Comparison of ENCODE assay signal across 15 mouse cellular contexts in the genomic region with DNA sequence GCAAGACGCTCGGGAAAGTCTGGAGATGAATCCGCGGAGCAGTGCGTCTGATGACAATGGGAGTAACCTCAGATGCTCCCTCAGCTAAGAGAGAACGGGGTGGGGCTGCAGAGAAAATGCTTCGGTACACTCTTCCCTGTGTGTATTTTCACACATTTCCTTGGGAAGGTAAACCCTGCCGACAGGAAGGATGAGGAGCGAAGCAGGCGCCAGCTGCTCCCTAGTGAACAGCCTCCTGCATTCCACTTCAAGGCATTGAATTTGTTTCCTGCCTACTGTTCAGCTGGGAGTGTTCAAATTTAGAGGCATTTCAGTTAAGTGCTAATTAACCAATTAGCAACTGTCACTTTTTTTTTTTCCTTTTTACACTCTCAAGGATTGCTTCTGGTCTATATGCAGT.
A peak's percentile ranks its signal among the peaks of the same experiment; 100 is the strongest.
DNase-seq lines count a peak whose midpoint lies in the region; ATAC-seq and TF ChIP-seq lines count a peak whose summit lies in the region.
"Had no signal": no experiment of that assay in that cellular context is flagged by ENCODE, and none has a peak within 500 bp of the region (broad histone marks: within the 10 kb centered on the region; RNA-seq: fewer than 3 reads in every experiment).

No protein-coding gene starts in this region.

- no peak overlapping the region for H3K9ac ChIP-seq in midbrain, embryonic 14.5 days (replicated peaks; ENCODE audit: low read length)
- no peak overlapping the region for H3K9ac ChIP-seq in midbrain, postnatal 0 days (replicated peaks; ENCODE audit: low read length, poor library complexity, severe bottlenecking)
- no peak overlapping the region for H3K9ac ChIP-seq in forebrain, postnatal 0 days
- H3K9ac ChIP-seq: intestine, embryonic 15.5 days; limb, embryonic 12.5 days; lung, embryonic 15.5 days had no signal

- H3K27ac ChIP-seq in cerebellum, adult 2 months (ENCODE audit: insufficient read depth, low read length): no peak overlapping the region
- no peak overlapping the region for H3K27ac ChIP-seq in midbrain, embryonic 14.5 days (replicated peaks; ENCODE audit: low read depth, low read length)
- H3K27ac ChIP-seq in midbrain, postnatal 0 days (ENCODE audit: low read depth, low read length): no peak overlapping the region
- 0 out of 2 replicates have a peak overlapping the region, but pooled peaks have one; percentile 45 for H3K27ac ChIP-seq in forebrain, postnatal 0 days (ENCODE audit: low read depth, low read length)
- H3K27ac ChIP-seq in kidney, adult 2 months (ENCODE audit: insufficient read depth, low read depth, low read length): no peak overlapping the region
- H3K27ac ChIP-seq: heart, adult 2 months; intestine, embryonic 15.5 days; limb, embryonic 12.5 days; lung, embryonic 15.5 days had no signal

- no peak overlapping the region for H3K4me2 ChIP-seq in midbrain, embryonic 14.5 days (ENCODE audit: low read length)
- no peak overlapping the region for H3K4me2 ChIP-seq in midbrain, postnatal 0 days (ENCODE audit: low read depth, low read length, poor library complexity, severe bottlenecking)
- H3K4me2 ChIP-seq in forebrain, postnatal 0 days (ENCODE audit: low read depth): peak overlapping the region; percentile 23; the same call in 1 of the 2 replicates
- H3K4me2 ChIP-seq: intestine, embryonic 15.5 days; limb, embryonic 12.5 days; lung, embryonic 15.5 days had no signal

- TF ChIP-seq POLR2A in cerebellum, adult 2 months (IDR thresholded peaks at IDR 0.05; ENCODE audit: borderline replicate concordance, insufficient read depth, low read length): no peak
- no peak for TF ChIP-seq POLR2A in kidney, adult 2 months (IDR thresholded peaks at IDR 0.05; ENCODE audit: low read depth, low read length)

- no peaks in the 10 kb centered on the region for H3K27me3 ChIP-seq in cerebellum, adult 2 months (ENCODE audit: control insufficient read depth, insufficient read depth, low read length)
- no peaks in the 10 kb centered on the region for H3K27me3 ChIP-seq in midbrain, embryonic 14.5 days (ENCODE audit: control insufficient read depth, insufficient read depth, low read length)
- no peaks in the 10 kb centered on the region for H3K27me3 ChIP-seq in midbrain, postnatal 0 days (ENCODE audit: insufficient read depth, low read length)
- no peaks in the 10 kb centered on the region for H3K27me3 ChIP-seq in forebrain, postnatal 0 days (ENCODE audit: insufficient read depth, low read length)
- H3K27me3 ChIP-seq in kidney, adult 2 months (replicated peaks; ENCODE audit: control insufficient read depth, insufficient read depth, low read length): peaks cover 2% of the 10 kb centered on the region; the same call in 1 of the 2 replicates
- H3K27me3 ChIP-seq: lung, embryonic 15.5 days had no signal

- no peak overlapping the region for H3K4me3 ChIP-seq in cerebellum, adult 2 months (replicated peaks; ENCODE audit: insufficient read depth, low read depth, low read length)
- no peak overlapping the region for H3K4me3 ChIP-seq in midbrain, embryonic 14.5 days (replicated peaks; ENCODE audit: low read depth, low read length)
- H3K4me3 ChIP-seq in midbrain, postnatal 0 days (ENCODE audit: low read depth, low read length): no peak overlapping the region
- no peak overlapping the region for H3K4me3 ChIP-seq in forebrain, postnatal 0 days (ENCODE audit: low read depth, low read length)
- H3K4me3 ChIP-seq in kidney, adult 2 months (ENCODE audit: insufficient read depth, low read depth, low read length): no peak overlapping the region
- H3K4me3 ChIP-seq: heart, adult 2 months; intestine, embryonic 15.5 days; limb, embryonic 12.5 days; lung, embryonic 15.5 days; myocyte had no signal

- H3K36me3 ChIP-seq in midbrain, embryonic 14.5 days (ENCODE audit: control insufficient read depth, insufficient read depth, low read length): no peaks in the 10 kb centered on the region
- no peaks in the 10 kb centered on the region for H3K36me3 ChIP-seq in midbrain, postnatal 0 days (ENCODE audit: insufficient read depth, low read length)
- no peaks in the 10 kb centered on the region for H3K36me3 ChIP-seq in forebrain, postnatal 0 days (ENCODE audit: insufficient read depth)
- H3K36me3 ChIP-seq in kidney, adult 2 months (ENCODE audit: control insufficient read depth, insufficient read depth, low read length): no peaks in the 10 kb centered on the region
- H3K36me3 ChIP-seq: intestine, embryonic 15.5 days; limb, embryonic 12.5 days; lung, embryonic 15.5 days had no signal

- peaks cover 5% of the 10 kb centered on the region; the same call in 1 of the 2 replicates for H3K4me1 ChIP-seq in cerebellum, adult 2 months (ENCODE audit: control insufficient read depth, insufficient read depth, low read length)
- H3K4me1 ChIP-seq in midbrain, embryonic 14.5 days (ENCODE audit: control insufficient read depth, insufficient read depth, low read length): 0 out of 2 replicates have a peak, but pooled peaks cover 10% of the 10 kb centered on the region
- no peaks in the 10 kb centered on the region; the same call in 1 of the 2 replicates for H3K4me1 ChIP-seq in midbrain, postnatal 0 days (ENCODE audit: insufficient read depth, low read length)
- peaks cover 11% of the 10 kb centered on the region; the same call in 1 of the 2 replicates for H3K4me1 ChIP-seq in forebrain, postnatal 0 days (ENCODE audit: insufficient read depth)
- H3K4me1 ChIP-seq in kidney, adult 2 months (ENCODE audit: control insufficient read depth, insufficient read depth, low read length): no peaks in the 10 kb centered on the region
- H3K4me1 ChIP-seq: intestine, embryonic 15.5 days; limb, embryonic 12.5 days; lung, embryonic 15.5 days had no signal

- no peak for TF ChIP-seq CTCF in cerebellum, adult 2 months (IDR thresholded peaks at IDR 0.05; ENCODE audit: borderline replicate concordance, insufficient read depth, low read depth, low read length)
- no peak for TF ChIP-seq CTCF in midbrain, postnatal 0 days (IDR thresholded peaks at IDR 0.05)
- no peak; the same call in 1 of the 2 replicates for TF ChIP-seq CTCF in forebrain, postnatal 0 days (IDR thresholded peaks at IDR 0.05; ENCODE audit: low read depth)
- TF ChIP-seq CTCF in kidney, adult 2 months (conservative IDR thresholded peaks at IDR 0.05; ENCODE audit: insufficient read depth, insufficient read length, low read depth, low read length): no peak

- WGBS in cerebellum, adult 2 months: 43% methylated on average over 10 of the region's 10 CpGs
- 71% methylated on average over 10 of the region's 10 CpGs for WGBS in midbrain, embryonic 14.5 days
- 58% methylated on average over 10 of the region's 10 CpGs for WGBS in midbrain, postnatal 0 days
- 27% methylated on average over 10 of the region's 10 CpGs for WGBS in forebrain, postnatal 0 days
- WGBS in kidney, adult 2 months: 29% methylated on average over 10 of the region's 10 CpGs

- H3K9me3 ChIP-seq in midbrain, embryonic 14.5 days (ENCODE audit: control insufficient read depth, low read length): no peaks in the 10 kb centered on the region
- no peaks in the 10 kb centered on the region for H3K9me3 ChIP-seq in midbrain, postnatal 0 days (ENCODE audit: low read length)
- no peaks in the 10 kb centered on the region for H3K9me3 ChIP-seq in forebrain, postnatal 0 days (ENCODE audit: low read length)
- H3K9me3 ChIP-seq: intestine, embryonic 15.5 days; limb, embryonic 12.5 days; lung, embryonic 15.5 days had no signal

- DNase-seq in cerebellum, adult 2 months: peak; percentile 32 to 52
- DNase-seq in cerebellum, adult 11 months: no peak
- peak; percentile 44 for DNase-seq in midbrain, embryonic 14.5 days
- DNase-seq in midbrain, postnatal 0 days (ENCODE audit: low spot score): no peak
- DNase-seq in forebrain, postnatal 0 days: peak; percentile 74
- DNase-seq in right cerebral cortex, postnatal 4 days: peak; percentile 23
- DNase-seq in kidney, adult 2 months: no peak
- no peak for DNase-seq in thymus, postnatal 14 days
- DNase-seq: adrenal gland, postnatal 14 days; heart, adult 2 months; heart, postnatal 14 days had no signal

- ATAC-seq in midbrain, embryonic 14.5 days (ENCODE audit: low FRiP score, low TSS enrichment): no peak
- no peak for ATAC-seq in midbrain, postnatal 0 days (ENCODE audit: low FRiP score)
- ATAC-seq in forebrain, postnatal 0 days: peak; percentile 82
- ATAC-seq: intestine, embryonic 15.5 days had no signal

Comparison
In these comparisons a context has a peak if more than half of its experiments do, and no peak if none do; other contexts are left out.
1. DNase-seq: peak in cerebellum, adult 2 months (2 of 2), midbrain, embryonic 14.5 days (single experiment), forebrain, postnatal 0 days (single experiment) and right cerebral cortex, postnatal 4 days (single experiment); none in cerebellum, adult 11 months (single experiment), midbrain, postnatal 0 days (single experiment), kidney, adult 2 months (single experiment) and thymus, postnatal 14 days (single experiment).